Mouse (Mus musculus): ENCODE measurements at regions not wholly inside any gene's neighbourhood (a gene's known extent, or its start where the extent isn't known, plus 50 kb on each side); places are given as distances from the start of the nearest gene placed in this dataset.
"Not testable (repeated sequence)": the region's sequence is repeated elsewhere in the genome, so short reads cannot be mapped to it uniquely, and the experiment has no call there.

DNA sequence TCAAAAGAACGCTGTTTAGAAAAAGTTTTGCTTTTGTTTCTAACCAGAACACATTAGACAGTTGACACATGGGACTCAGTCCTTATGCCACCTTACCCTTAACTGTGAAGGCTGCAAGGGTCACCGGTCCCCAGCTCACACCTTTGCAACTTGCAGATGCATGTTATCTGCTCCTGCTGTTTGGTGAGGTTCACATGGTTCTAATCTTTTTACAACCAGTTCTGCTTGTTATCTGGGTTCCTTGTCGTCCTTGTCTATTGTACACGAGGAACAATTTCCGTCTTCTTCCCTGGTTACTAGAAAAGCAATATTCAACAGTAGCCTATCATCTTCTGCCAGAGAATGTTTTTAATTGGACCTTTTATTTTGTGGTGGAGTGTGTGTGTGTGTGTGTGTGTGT lies 200.8 kb downstream of the Gm21738 start:
- in situ Hi-C loops (cut with MboI, MseI), result not testable (repeated sequence)

- in situ Hi-C loops (cut with MboI, MseI), result loop anchor here in 1 of 2 experiments (5.0 kb wide), 1 partner anchor 216 kb away; no protein-coding TSS in a partner anchor
Measured at GRCm38 (mm10) chr14:19208507-19208906, 210.2 kb downstream of the Gm21738 start.

DNA sequence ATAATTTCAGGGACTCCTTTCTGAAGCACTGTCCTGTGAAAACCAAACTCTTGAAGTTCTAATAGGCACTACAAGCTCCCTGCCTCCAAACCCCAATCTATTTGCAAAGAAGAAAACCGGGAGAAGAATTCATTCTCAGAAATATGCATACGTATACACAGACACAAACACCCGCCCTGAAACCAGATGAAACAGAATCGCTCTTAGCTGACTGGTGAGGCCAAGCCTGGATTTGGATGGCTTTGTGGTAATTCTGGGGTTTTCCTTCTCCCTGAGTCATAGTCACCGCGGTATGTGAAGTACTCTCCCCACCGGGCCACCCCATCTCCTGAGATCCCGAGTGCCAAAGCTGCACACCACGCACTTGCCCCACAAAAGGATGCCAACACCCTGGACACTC lies 238.5 kb downstream of the Gm21738 start:
- in situ Hi-C loops (cut with MboI, MseI), result not testable (repeated sequence)

DNA sequence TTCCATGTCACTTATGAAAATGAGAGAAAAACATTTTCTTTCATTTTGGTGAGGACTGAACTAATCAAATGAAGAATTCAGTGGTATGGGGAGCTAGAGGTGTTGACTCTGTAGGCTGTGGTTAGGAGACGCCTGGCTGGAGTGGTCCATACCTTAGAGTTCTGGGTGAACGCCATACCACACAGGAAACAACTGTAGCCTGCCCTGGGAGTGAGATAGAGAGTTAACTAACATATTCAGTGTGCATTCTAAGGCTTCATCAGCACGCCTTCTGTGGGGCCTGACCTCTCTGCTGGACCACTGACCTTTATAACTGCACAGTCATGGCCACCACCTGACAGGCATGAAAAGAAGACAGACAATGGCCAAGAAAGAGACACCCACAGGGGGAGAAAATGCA lies 240.7 kb downstream of the Gm21738 start:
- in situ Hi-C loops (cut with MboI, MseI), result not testable (repeated sequence)

- in situ Hi-C loops (cut with MboI, MseI), result no loop called here
Measured at GRCm38 (mm10) chr14:19175288-19175687, 243.4 kb downstream of the Gm21738 start.

GRCm38 (mm10) chr14:19170300-19171022 lies 248.3 kb downstream of the Gm21738 start:
- in situ Hi-C loops (cut with MboI, MseI), result not testable (repeated sequence)

- in situ Hi-C loops (cut with MboI, MseI), result no loop called here
Measured at GRCm38 (mm10) chr14:19166821-19167220, 251.9 kb downstream of the Gm21738 start.

DNA sequence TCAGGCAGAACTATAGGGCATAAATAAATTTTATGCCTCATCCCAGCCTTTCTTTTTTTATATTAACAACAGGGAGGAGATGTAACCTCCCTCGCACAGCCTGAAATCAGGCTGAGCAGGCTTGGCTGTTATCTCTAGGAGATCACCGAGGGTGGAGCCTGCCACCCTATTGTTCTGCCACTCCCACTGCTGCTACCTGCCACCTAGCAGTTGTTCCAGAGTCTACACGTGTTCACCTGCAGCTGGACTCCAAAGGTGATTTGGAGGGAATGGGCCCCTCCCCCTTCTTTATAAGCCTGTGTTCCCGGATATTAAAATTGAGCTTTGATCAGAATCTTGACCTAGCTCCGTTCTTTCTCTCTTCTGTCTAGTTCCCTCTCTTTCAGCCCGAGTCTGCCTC lies 245.8 kb upstream of the Ube2e2 start:
- in situ Hi-C loops (cut with MboI, MseI), result not testable (repeated sequence)

DNA sequence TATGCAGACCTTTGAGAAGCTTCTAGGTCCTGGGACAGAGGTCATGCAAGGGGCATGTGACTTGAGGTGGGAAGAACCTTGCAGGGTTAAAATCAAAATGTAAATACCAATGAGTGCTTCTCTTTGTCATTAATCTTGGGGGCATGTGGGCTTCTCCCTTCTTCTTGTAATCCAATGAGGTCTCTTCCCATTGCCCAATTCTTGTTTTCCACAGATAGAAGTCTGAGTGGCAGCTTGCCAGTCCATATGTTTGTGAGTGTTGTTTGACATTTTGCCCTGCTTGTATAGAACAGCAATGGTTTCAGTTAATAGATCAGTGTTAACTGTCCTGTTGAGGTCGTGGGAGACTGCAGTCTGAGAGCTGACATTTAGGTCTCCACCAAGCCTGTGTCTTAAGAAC lies 237.5 kb upstream of the Ube2e2 start:
- in situ Hi-C loops (cut with MboI, MseI), result no loop called here
